Mouse (Mus musculus): Measurements from ENCODE around the gene Tpr. TPM values are rescaled to one million over a fixed set of nuclear protein-coding genes. Genes with fewer than 3 reads are reported as not detected.

Gene Tpr
- polyA plus RNA-seq (2012; rRNA removed), result 38.7 and 59.8 TPM in 2 replicates

GRCm38 (mm10) chr1:150392638-150393487 lies at the start of gene Tpr, which contains the start of gene Odr4:
Gene Tpr (plus strand): TSS chr1:150392838.
Gene Odr4 (minus strand): TSS chr1:150393080.
- under 1% methylated on average over 76 of the region's 76 CpGs for WGBS
- peak; percentile 99 for DNase-seq
- Histone ChIP-seq H3K4me1 (ENCODE audit: control insufficient read depth, insufficient read depth, low read length) (peaks cover 4% of the 10 kb centered on the region; the same call in 1 of the 2 replicates), H3K4me3 (replicated peaks; ENCODE audit: extremely low read depth, low read depth, low read length) (peak within 1 kb of the TSS; percentile 91)
- peak; percentile 58; the same call in 1 of the 2 replicates for TF ChIP-seq POLR2A (IDR thresholded peaks at IDR 0.05; ENCODE audit: borderline replicate concordance, extremely low read depth, low read depth, low read length)
- peak; percentile 35 for TF ChIP-seq CTCF (IDR thresholded peaks at IDR 0.05; ENCODE audit: insufficient read depth, low read length)

- H3K4me3 ChIP-seq (replicated peaks; ENCODE audit: extremely low read depth, low read depth, low read length), result no peak overlapping the region
- DNase-seq, result no peak
- no peaks in the 10 kb centered on the region for H3K4me1 ChIP-seq (ENCODE audit: control insufficient read depth, insufficient read depth, low read length)
- TF ChIP-seq POLR2A (IDR thresholded peaks at IDR 0.05; ENCODE audit: borderline replicate concordance, extremely low read depth, low read depth, low read length), result no peak
- TF ChIP-seq CTCF (IDR thresholded peaks at IDR 0.05; ENCODE audit: insufficient read depth, low read length), result no peak
- WGBS, result 74% methylated on average over 1 of the region's 1 CpGs
Observed at GRCm38 (mm10) chr1:150360864-150361263, 31.8 kb upstream of the Tpr start.

GRCm38 (mm10) chr1:150372895-150373294 lies 19.7 kb upstream of the Tpr start:
- Histone ChIP-seq H3K4me3 (replicated peaks; ENCODE audit: extremely low read depth, low read depth, low read length) (no peak overlapping the region), H3K4me1 (ENCODE audit: control insufficient read depth, insufficient read depth, low read length) (no peaks in the 10 kb centered on the region)
- WGBS, result 77% methylated on average over 3 of the region's 3 CpGs
- TF ChIP-seq POLR2A (IDR thresholded peaks at IDR 0.05; ENCODE audit: borderline replicate concordance, extremely low read depth, low read depth, low read length) (no peak), CTCF (IDR thresholded peaks at IDR 0.05; ENCODE audit: insufficient read depth, low read length) (peak; percentile 14; the same call in 1 of the 2 replicates)
- DNase-seq, result no peak

GRCm38 (mm10) chr1:150374247-150374646 lies 18.4 kb upstream of the Tpr start:
- DNase-seq, result no peak
- no peak overlapping the region for H3K4me3 ChIP-seq (replicated peaks; ENCODE audit: extremely low read depth, low read depth, low read length)
- WGBS, result 92% methylated on average over 2 of the region's 2 CpGs
- no peak for TF ChIP-seq CTCF (IDR thresholded peaks at IDR 0.05; ENCODE audit: insufficient read depth, low read length)
- TF ChIP-seq POLR2A (IDR thresholded peaks at IDR 0.05; ENCODE audit: borderline replicate concordance, extremely low read depth, low read depth, low read length), result no peak
- H3K4me1 ChIP-seq (ENCODE audit: control insufficient read depth, insufficient read depth, low read length), result no peaks in the 10 kb centered on the region

- WGBS, result 95% methylated on average over 4 of the region's 4 CpGs
- H3K4me1 ChIP-seq (ENCODE audit: control insufficient read depth, insufficient read depth, low read length), result no peaks in the 10 kb centered on the region
- TF ChIP-seq CTCF (IDR thresholded peaks at IDR 0.05; ENCODE audit: insufficient read depth, low read length), result no peak
- no peak for TF ChIP-seq POLR2A (IDR thresholded peaks at IDR 0.05; ENCODE audit: borderline replicate concordance, extremely low read depth, low read depth, low read length)
- DNase-seq, result no peak
- no peak overlapping the region for H3K4me3 ChIP-seq (replicated peaks; ENCODE audit: extremely low read depth, low read depth, low read length)
Observed at GRCm38 (mm10) chr1:150384138-150384537, 8.5 kb upstream of the Tpr start.

- no peak overlapping the region for H3K4me3 ChIP-seq (replicated peaks; ENCODE audit: extremely low read depth, low read depth, low read length)
- peaks cover 4% of the 10 kb centered on the region; the same call in 1 of the 2 replicates for H3K4me1 ChIP-seq (ENCODE audit: control insufficient read depth, insufficient read depth, low read length)
- DNase-seq, result no peak
- WGBS, result 87% methylated on average over 9 of the region's 9 CpGs
- TF ChIP-seq POLR2A (IDR thresholded peaks at IDR 0.05; ENCODE audit: borderline replicate concordance, extremely low read depth, low read depth, low read length) (no peak), CTCF (IDR thresholded peaks at IDR 0.05; ENCODE audit: insufficient read depth, low read length) (no peak)
Observed at GRCm38 (mm10) chr1:150387572-150387971, 5.1 kb upstream of the Tpr start.

GRCm38 (mm10) chr1:150389390-150390129 lies 3.1 kb upstream of the Tpr start:
- DNase-seq, result no peak
- no peak for TF ChIP-seq CTCF (IDR thresholded peaks at IDR 0.05; ENCODE audit: insufficient read depth, low read length)
- TF ChIP-seq POLR2A (IDR thresholded peaks at IDR 0.05; ENCODE audit: borderline replicate concordance, extremely low read depth, low read depth, low read length), result no peak
- WGBS, result 84% methylated on average over 6 of the region's 6 CpGs
- H3K4me1 ChIP-seq (ENCODE audit: control insufficient read depth, insufficient read depth, low read length), result peaks cover 4% of the 10 kb centered on the region; the same call in 1 of the 2 replicates
- no peak overlapping the region for H3K4me3 ChIP-seq (replicated peaks; ENCODE audit: extremely low read depth, low read depth, low read length)

- H3K4me3 ChIP-seq (replicated peaks; ENCODE audit: extremely low read depth, low read depth, low read length), result peak overlapping the region; percentile 91
- TF ChIP-seq POLR2A (IDR thresholded peaks at IDR 0.05; ENCODE audit: borderline replicate concordance, extremely low read depth, low read depth, low read length) (no peak), CTCF (IDR thresholded peaks at IDR 0.05; ENCODE audit: insufficient read depth, low read length) (no peak)
- WGBS, result 14% methylated on average over 11 of the region's 11 CpGs
Observed at GRCm38 (mm10) chr1:150391931-150392637, 554 bp upstream of the Tpr start.

GRCm38 (mm10) chr1:150393488-150393852 lies 832 bp downstream of the Tpr start:
- TF ChIP-seq POLR2A (IDR thresholded peaks at IDR 0.05; ENCODE audit: borderline replicate concordance, extremely low read depth, low read depth, low read length) (no peak), CTCF (IDR thresholded peaks at IDR 0.05; ENCODE audit: insufficient read depth, low read length) (no peak)
- Histone ChIP-seq H3K4me3 (replicated peaks; ENCODE audit: extremely low read depth, low read depth, low read length) (peak overlapping the region; percentile 89), H3K4me1 (ENCODE audit: control insufficient read depth, insufficient read depth, low read length) (peaks cover 4% of the 10 kb centered on the region; the same call in 1 of the 2 replicates)
- WGBS, result under 1% methylated on average over 27 of the region's 27 CpGs
- no peak for DNase-seq

More at GRCm38 (mm10) chr1:150391931-150392637, 554 bp upstream of the Tpr start:
- H3K4me1 ChIP-seq (ENCODE audit: control insufficient read depth, insufficient read depth, low read length), result peaks cover 4% of the 10 kb centered on the region; the same call in 1 of the 2 replicates
- DNase-seq, result no peak

All from lung, adult 2 months (tissue).